Mouse (Mus musculus) olfactory bulb, adult 2 months (tissue): ENCODE results near the gene Ctrb1.

Experiments
- CTCF ChIP-seq: fragments of 200-500 bp; IDR thresholded peaks from 2 replicates; pipeline ENCODE4 v1.5.1; 2012; ENCODE audit warnings: low read depth, mild to moderate bottlenecking, low read length, moderate library complexity; ENCODE audit not compliant: insufficient read depth
- POLR2A ChIP-seq: fragments of 200-500 bp; IDR thresholded peaks from 2 replicates; pipeline ENCODE4 v1.6.1; 2012; ENCODE audit warnings: mild to moderate bottlenecking, low read depth, low read length, moderate library complexity; ENCODE audit not compliant: insufficient read depth

DNA sequence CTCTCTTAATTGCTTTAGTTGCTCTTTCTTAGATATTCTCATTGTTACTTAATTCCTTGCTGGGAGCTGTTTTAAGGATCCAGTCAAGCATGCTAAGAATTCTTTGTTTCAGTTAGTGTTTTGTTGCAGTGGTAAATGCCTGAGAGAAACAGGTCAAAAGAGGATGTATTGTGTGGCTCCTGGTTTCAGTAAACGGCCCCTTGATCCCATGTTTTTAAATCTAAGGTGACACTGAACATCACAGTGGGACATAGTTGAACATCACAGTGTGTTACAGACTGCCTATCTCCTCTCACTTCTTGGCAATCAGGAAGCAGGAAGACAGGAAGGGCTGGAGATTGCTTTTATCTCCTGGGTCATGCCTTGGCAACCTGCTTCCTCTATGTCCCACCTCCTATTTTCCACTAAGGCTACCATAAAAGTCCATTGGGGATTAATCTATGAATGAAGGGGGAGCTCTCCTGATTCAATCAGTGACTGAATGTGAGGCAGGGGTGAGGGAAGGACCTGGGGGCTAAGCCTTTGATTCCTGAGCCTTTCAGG is 33.4 kb downstream of the Ctrb1 start:
- TF ChIP-seq POLR2A (no peak), CTCF (no peak)
